Mouse (Mus musculus) lung, embryonic 16.5 days (tissue): ENCODE data around the gene Cnnm4. TPM values are rescaled to one million over a fixed set of nuclear protein-coding genes. Genes with fewer than 3 reads are reported as not detected.
A peak's percentile ranks its signal among the peaks of the same experiment; 100 is the strongest.

Source experiments
- ATAC-seq: fragments of 200-750 bp; cut with Nextera tagmentation; 2 replicates; pipeline ENCODE4 v1.8.0; 2017; ENCODE audit warnings: low read depth, mild to moderate bottlenecking, moderate library complexity
- H3K27ac ChIP-seq: fragments of 300-500 bp; sonication (generic); 2 replicates; pipeline ENCODE4 v1.5.1; 2014; ENCODE audit warnings: mild to moderate bottlenecking, control low read depth, low read length
- H3K27me3 ChIP-seq: fragments of 300-500 bp; sonication (generic); 2 replicates; pipeline ENCODE4 v1.6.1; 2014; ENCODE audit warnings: low read depth, low read length, mixed read lengths; ENCODE audit not compliant: control insufficient read depth, insufficient read depth
- H3K36me3 ChIP-seq: fragments of 300-500 bp; sonication (generic); 2 replicates; pipeline ENCODE4 v1.6.1; 2014; ENCODE audit warnings: low read length; ENCODE audit not compliant: control insufficient read depth, insufficient read depth
- H3K4me1 ChIP-seq: fragments of 300-500 bp; sonication (generic); replicated peaks from 2 replicates; pipeline ENCODE4 v1.6.1; 2014; ENCODE audit warnings: low read length, mixed read lengths; ENCODE audit not compliant: control insufficient read depth, insufficient read depth
- H3K4me2 ChIP-seq: fragments of 300-500 bp; sonication (generic); 2 replicates; pipeline ENCODE4 v1.6.1; 2014; ENCODE audit warnings: low read depth, low read length, control low read depth
- H3K4me3 ChIP-seq: fragments of 300-500 bp; sonication (generic); 2 replicates; pipeline ENCODE4 v1.5.1; 2014; ENCODE audit warnings: mild to moderate bottlenecking, low read length, control low read depth
- H3K9ac ChIP-seq: fragments of 300-500 bp; sonication (generic); 2 replicates; pipeline ENCODE4 v1.6.1; 2014; ENCODE audit warnings: low read length, control low read depth
- H3K9me3 ChIP-seq: fragments of 300-500 bp; sonication (generic); 2 replicates; pipeline ENCODE4 v1.6.1; 2016; ENCODE audit warnings: low read length; ENCODE audit not compliant: control insufficient read depth
- WGBS: fragments of 180-500 bp; shearing (Covaris S2); extraction: QIAGEN DNeasy Blood & Tissue Kit; methylation state at CpG from one replicate; pipeline ENCODE4 v1.1.7; 2014; 5-methylcytosine and 5-hydroxymethylcytosine counted together
- polyA plus RNA-seq: library from polyadenylated mRNA; unstranded; fragments of >200 nt; fragmentation: Nextera tagmentation; extraction: Ambion mirVana; gene quantifications from 2 replicates; pipeline ENCODE4 v1.2.1, GENCODE M21; 2015

Gene Cnnm4
- polyA plus RNA-seq, 1 experiment from 2014 or later, result 13.0 TPM

DNA sequence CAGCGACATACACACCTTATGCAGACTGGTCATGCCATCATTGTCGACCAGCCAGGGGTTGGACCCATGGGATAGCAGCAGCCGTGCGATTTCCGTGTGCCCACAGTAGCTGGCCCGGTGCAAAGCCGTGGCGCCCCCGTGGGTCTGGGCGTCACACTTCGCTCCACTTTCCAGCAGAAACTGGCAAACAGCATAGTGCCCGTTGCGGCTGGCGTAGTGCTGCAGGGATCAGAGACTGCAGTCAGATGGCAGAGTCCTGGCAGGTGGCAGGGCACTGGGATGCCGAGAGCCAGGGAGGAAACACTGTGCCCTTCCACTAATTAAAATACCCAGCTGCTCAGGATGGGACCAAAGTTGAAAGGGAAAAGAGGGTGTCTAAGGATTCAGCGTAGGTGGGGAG lies 70.4 kb downstream of the Cnnm4 start:
- H3K4me2 ChIP-seq, result no peak overlapping the region
- ATAC-seq, result no peak
- WGBS, result 95% methylated on average over 16 of the region's 16 CpGs
- H3K9me3 ChIP-seq, result no peaks in the 10 kb centered on the region
- no peak overlapping the region for H3K4me3 ChIP-seq
- no peak overlapping the region for H3K27ac ChIP-seq
- peaks cover 11% of the 10 kb centered on the region for H3K36me3 ChIP-seq
- no peak overlapping the region for H3K9ac ChIP-seq
- peaks cover 2% of the 10 kb centered on the region; the same call in 1 of the 2 replicates for H3K4me1 ChIP-seq
- no peaks in the 10 kb centered on the region for H3K27me3 ChIP-seq

GRCm38 (mm10) chr1:36542925-36543324 lies 71.5 kb downstream of the Cnnm4 start:
- Histone ChIP-seq H3K9me3 (no peaks in the 10 kb centered on the region), H3K9ac (no peak overlapping the region), H3K4me1 (peaks cover 9% of the 10 kb centered on the region), H3K27ac (no peak overlapping the region), H3K4me3 (no peak overlapping the region), H3K36me3 (peaks cover 11% of the 10 kb centered on the region), H3K4me2 (no peak overlapping the region), H3K27me3 (no peaks in the 10 kb centered on the region)
- no peak for ATAC-seq
- 91% methylated on average over 9 of the region's 9 CpGs for WGBS

DNA sequence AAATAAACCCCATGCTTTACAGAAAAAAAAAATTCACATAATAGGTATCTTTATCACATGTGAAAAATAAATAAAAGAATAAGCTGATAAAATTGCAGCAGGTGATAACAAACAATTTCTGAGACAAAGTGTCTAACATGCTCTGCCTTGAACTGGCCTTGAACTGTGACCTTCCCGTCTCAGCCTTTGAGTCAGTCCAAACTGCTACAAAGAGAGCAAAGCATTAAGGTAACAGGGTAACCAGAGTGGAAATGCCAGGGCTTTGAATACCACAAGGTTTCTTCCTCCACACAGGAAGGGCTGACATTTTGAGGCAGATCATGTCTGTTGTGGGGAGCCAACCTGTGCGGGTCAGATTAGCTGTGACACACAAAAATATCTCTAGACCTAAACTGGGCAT lies 74.0 kb downstream of the Cnnm4 start:
- Histone ChIP-seq H3K9ac (no peak overlapping the region), H3K27ac (no peak overlapping the region)

DNA sequence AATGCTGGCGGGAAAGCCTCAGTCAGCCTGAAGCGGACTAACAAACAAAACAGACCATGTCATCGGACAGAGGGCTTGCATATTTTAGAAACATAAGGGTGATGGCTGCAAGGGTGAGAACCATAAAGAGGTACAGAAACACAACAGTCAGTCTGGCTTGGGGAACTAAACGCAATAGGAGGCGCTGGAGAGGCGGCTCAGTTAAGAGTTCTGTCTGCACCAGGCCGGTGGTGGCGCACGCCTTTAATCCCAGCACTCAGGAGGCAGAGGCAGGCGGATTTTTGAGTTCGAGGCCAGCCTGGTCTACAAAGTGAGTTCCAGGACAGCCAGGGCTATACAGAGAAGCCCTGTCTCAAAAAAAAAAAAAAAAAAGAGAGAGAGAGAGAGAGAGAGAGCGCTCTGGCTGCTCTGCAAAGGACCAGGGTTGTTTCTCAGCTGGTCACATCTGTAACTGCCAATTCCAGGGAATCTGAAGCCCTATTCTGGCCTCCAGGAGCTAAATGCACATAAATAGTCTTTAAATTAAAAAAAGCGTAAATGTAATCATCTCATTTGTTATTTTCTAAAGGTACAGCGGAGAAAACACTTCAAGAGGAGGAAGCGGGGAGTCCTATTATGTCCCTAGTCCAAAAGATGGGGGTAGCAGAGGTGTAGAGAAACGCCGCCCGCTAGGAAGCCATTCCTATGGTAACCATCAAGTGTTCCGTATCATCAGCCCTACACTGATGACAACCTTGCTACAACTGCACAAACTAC lies 74.6 kb downstream of the Cnnm4 start:
- Histone ChIP-seq H3K9ac (peak overlapping the region; percentile 85), H3K27ac (no peak overlapping the region), H3K4me3 (peak overlapping the region; percentile 83), H3K4me2 (peak overlapping the region; percentile 67), H3K9me3 (no peaks in the 10 kb centered on the region), H3K27me3 (no peaks in the 10 kb centered on the region), H3K36me3 (peaks cover 28% of the 10 kb centered on the region), H3K4me1 (peaks cover 28% of the 10 kb centered on the region)
- 66% methylated on average over 18 of the region's 19 CpGs for WGBS
- ATAC-seq, result no peak

More for the DNA sequence above, 74.0 kb downstream of the Cnnm4 start:
- no peak overlapping the region for H3K4me2 ChIP-seq
- H3K4me1 ChIP-seq, result peaks cover 28% of the 10 kb centered on the region
- peaks cover 22% of the 10 kb centered on the region for H3K36me3 ChIP-seq
- no peak for ATAC-seq
- 67% methylated on average over 2 of the region's 2 CpGs for WGBS
- H3K27me3 ChIP-seq, result no peaks in the 10 kb centered on the region
- no peaks in the 10 kb centered on the region for H3K9me3 ChIP-seq
- no peak overlapping the region for H3K4me3 ChIP-seq

DNA sequence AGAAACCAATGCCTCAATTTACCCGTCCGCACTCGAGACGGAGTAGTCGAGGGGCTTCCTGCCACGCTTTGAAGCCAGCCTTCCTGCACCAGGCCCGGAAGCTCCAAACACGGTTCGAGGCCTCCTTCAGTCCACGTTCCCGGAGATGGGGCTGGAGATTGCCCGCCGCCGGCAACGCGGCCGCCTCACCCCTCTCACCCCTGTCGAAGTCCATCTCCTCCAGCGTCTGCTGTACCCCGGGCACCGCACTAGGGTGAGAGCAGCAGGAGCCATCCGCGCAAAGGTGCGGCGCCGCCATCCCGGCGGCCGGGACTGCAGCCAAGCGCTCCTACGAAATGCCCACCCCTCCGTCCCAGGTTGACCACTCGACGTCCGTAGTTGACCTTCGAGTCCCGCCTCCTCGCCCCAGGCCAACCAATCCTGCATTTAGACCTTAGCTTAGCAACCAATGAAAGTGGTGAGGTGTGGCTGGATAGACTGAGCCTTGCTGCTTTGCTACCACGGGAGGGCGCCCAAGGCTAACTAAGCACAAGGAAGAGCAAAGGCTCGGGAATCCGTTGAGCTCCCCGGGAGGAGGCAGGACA lies 75.6 kb downstream of the Cnnm4 start, which contains the start of gene Ankrd39:
Ankrd39 (minus strand) TSS at position 558 of the 584 bp plus-strand sequence.
- H3K4me2 ChIP-seq, result peak within 1 kb of the TSS; percentile 67
- H3K4me3 ChIP-seq, result peak within 1 kb of the TSS; percentile 83
- peaks cover 28% of the 10 kb centered on the region for H3K4me1 ChIP-seq
- peak; percentile 97 for ATAC-seq
- no peaks in the 10 kb centered on the region for H3K27me3 ChIP-seq
- H3K27ac ChIP-seq, result peak within 1 kb of the TSS; percentile 75
- peak within 1 kb of the TSS; percentile 85 for H3K9ac ChIP-seq
- WGBS, result under 1% methylated on average over 43 of the region's 43 CpGs
- no peaks in the 10 kb centered on the region for H3K9me3 ChIP-seq
- peaks cover 29% of the 10 kb centered on the region for H3K36me3 ChIP-seq

DNA sequence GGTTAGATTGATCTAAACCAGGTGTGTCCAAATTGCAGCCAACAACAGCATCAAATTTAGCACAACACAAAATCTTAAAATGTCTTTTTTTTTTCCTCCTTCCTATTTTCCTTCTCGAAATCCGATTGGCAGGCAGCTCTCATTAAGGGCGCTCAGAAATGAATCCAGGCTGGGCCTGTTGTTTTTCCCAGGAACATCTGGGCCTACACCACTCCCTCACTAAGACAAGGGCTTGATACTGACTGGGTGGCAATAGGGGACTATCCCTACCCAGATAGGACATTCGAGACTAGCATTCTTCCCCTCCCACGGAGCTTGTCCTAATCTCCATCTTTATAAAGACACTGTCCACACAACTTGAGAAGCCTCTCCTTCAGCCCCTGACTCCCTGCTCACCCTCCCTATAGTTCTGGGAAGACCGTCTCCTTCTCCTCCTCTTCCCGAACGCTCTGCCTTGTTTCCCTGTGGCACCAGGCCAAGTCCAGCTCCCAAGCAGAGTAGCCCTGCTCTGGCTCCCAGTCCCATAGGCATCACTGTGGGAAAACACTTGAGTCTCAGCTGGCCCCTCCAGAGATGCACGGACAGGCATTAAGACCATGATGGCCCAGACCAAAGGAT lies 76.7 kb downstream of the Cnnm4 start:
- Histone ChIP-seq H3K4me3 (no peak overlapping the region), H3K9ac (no peak overlapping the region), H3K27me3 (no peaks in the 10 kb centered on the region), H3K27ac (peak overlapping the region; percentile 74), H3K9me3 (no peaks in the 10 kb centered on the region), H3K4me2 (no peak overlapping the region), H3K4me1 (peaks cover 28% of the 10 kb centered on the region), H3K36me3 (peaks cover 41% of the 10 kb centered on the region)
- 27% methylated on average over 9 of the region's 9 CpGs for WGBS
- ATAC-seq, result no peak

DNA sequence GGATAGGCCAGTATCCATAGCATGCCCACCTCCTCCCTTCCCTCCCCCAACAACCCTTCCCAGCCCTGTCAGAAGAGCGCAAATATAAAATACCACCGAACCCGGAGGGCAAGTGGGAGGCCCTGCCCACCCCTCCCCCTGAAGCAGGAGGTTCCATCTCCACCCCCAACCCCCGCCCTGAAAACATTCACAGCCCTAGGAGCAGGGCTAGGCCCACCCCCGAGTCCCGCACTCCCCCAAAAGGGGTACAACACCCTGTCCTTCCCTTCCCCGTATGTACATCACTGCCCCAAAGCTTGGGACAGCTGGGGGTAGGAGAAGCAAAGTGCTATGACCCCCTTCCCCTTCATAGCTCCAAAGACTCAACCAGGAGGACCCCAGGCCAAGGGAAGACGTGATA lies 77.4 kb downstream of the Cnnm4 start:
- peaks cover 46% of the 10 kb centered on the region for H3K36me3 ChIP-seq
- H3K27me3 ChIP-seq, result no peaks in the 10 kb centered on the region
- ATAC-seq, result no peak
- no peak overlapping the region for H3K4me2 ChIP-seq
- no peak overlapping the region for H3K27ac ChIP-seq
- H3K4me3 ChIP-seq, result no peak overlapping the region
- no peaks in the 10 kb centered on the region for H3K9me3 ChIP-seq
- H3K9ac ChIP-seq, result no peak overlapping the region
- peaks cover 28% of the 10 kb centered on the region for H3K4me1 ChIP-seq
- WGBS, result 39% methylated on average over 8 of the region's 8 CpGs

- H3K4me3 ChIP-seq, result no peak overlapping the region
- H3K9me3 ChIP-seq, result no peaks in the 10 kb centered on the region
- peaks cover 31% of the 10 kb centered on the region for H3K4me1 ChIP-seq
- peak overlapping the region; percentile 11; the same call in 1 of the 2 replicates for H3K9ac ChIP-seq
- 73% methylated on average over 18 of the region's 18 CpGs for WGBS
- peak overlapping the region; percentile 10; the same call in 1 of the 2 replicates for H3K27ac ChIP-seq
- no peak overlapping the region for H3K4me2 ChIP-seq
- ATAC-seq, result no peak
- H3K36me3 ChIP-seq, result peaks cover 53% of the 10 kb centered on the region
- no peaks in the 10 kb centered on the region for H3K27me3 ChIP-seq
Observed at GRCm38 (mm10) chr1:36549491-36549890, 78.1 kb downstream of the Cnnm4 start.
